Mouse (Mus musculus): ENCODE measurements around the gene Sf3b2.
A peak's percentile ranks its signal among the peaks of the same experiment; 100 is the strongest.
"Not testable (repeated sequence)": the region's sequence is repeated elsewhere in the genome, so short reads cannot be mapped to it uniquely, and the experiment has no call there.

Gene Sf3b2

DNA sequence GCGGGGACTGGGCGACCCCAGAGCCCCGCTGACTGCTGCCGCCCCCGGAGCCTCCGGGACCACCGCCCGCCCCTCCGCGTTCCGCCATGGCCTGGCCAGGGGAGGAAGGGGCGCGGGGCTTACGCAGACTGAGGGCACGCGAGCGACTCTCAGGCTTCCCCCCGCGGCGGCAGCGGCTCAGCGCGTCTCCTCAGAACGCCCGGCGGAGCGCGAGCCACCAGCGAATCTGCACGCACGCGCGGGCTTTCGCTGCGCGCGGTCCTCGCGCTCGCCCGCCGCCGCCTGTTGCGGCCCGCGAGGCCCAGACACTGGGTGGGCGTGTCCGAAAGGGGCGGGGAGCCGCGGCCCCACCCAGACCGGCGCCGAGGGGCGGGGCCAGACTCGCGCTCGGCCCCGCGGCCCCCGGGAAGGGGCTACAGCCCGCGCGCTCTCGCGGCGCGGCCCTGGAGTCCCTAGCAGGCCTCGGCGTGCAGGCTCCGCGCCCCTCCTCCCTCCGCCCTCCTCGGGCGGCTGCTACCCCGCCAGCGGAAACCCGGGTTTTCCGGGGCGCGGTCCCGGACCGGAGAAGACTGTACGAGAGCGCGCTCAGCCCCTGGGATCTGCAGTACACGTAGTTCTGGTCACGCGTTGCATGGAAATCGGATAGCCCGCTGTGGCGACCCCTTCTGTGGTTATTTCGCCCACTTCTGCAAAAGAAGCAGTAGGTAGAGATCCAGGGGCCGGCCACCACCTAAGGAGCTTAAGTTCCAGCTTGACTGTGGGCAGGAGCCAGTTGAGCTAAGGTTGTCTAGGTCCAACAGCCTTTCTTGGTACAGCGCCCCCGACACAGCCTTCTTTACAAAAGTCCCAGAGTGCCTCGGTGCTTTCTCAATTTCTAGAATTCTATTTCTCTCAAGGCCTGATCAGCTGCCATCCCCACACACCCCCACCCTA, 22.2 kb downstream of the Sf3b2 start, which contains the start of gene Pacs1:
Gene Pacs1 (minus strand): TSS at position 319 of the 933 bp plus-strand sequence.
- DNase-seq: peak; percentile 77

DNA sequence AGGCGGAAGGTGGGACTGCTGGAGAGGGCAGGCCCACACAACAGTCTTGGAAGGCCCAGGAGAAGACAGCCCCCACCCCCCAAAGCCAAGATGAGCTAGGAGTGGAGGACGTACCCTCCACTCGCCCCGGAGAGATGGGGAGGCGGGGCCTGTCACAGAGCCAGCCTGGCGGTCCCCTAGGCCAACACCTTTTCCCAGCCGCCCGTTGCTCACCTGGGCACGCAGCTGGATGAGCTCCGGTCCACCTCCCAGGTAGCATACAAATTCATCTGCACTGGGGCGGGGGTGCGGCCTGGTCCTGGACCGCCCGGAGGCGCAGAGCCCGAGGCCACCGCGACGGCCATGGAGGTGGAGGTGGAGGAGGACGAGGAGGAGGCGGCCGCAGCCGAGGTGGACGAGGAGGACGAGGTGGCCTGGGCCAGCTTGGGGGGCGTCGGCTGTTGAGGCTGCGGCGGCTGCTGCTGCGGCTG, 22.9 kb downstream of the Sf3b2 start:
- peak; percentile 40 for DNase-seq

DNA sequence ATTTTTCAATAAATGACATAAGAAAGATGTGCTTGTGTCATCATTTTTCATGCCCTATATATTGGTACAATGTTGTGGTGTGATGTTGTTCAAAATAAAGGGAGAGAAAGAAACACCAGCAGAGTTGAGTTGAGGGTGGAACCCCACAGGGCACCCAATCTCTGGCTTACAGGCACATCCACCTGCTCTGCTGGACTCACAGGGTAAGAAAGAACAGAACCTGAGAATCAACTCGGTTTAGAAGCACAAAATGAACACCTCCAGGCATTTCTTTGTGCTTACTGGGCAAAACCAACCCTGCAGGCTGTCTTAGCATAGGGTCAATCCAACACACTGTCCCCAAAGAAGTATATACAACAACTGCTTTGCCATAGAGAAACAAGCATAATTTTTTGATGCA, 23.8 kb downstream of the Sf3b2 start:
- DNase-seq: no peak

DNA sequence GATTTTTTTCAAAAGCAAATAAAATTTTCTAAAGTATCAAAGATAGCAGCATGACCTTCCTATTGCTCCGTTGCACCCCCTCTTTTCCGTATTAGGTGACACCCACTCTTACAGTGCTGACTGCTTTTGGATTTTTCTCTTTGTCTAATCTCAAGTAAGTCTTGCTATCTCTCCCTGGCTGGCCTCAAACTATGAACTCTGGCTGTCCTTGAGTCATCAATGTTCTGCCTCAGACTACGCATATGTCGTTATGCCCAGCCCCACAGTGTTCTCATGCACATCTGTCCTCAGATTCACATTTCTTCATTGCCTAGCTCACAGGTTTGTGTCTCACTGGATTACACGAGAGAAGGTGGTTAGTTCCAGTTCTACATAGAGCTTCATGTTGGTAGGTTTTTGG, 25.9 kb downstream of the Sf3b2 start:
- no peak for DNase-seq

DNA sequence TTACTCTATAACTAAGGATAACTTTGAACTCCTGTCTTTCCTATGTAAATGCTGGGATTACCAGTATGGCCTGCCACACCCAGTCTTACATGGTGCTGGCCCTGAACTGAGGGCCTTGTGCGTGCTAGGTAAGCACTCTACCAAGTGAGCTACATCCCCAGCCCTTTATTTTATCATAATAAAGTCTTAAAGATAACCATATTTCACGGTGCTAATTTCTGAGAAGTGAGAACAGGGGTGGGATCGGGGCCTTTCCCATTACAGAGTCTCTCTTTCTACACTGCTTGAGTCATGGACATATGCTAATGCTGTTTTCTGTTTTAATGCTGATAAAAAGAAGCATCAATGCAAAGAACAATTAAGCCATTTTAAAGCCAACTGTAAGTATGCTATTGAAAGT, 26.4 kb downstream of the Sf3b2 start:
- DNase-seq: no peak

DNA sequence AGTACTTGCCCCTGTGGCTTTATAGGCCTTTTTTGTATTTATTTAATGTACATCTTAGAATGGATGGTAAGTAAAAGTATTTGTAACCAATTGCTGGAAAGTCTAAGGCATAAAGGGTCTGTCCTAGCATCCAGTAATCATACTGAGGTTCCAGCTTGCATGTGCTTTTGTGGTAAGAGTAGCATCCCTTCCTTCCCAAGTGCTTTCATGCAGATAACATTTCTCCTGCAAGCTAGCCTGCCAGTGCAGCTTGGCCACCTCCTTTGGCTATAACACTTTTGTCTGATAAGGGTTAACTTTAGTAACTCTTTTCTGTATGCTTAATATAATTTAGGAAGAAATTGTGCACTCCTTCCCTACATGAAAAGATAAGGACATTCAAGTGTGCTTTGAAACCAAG, 27.2 kb downstream of the Sf3b2 start:
- DNase-seq: no peak

DNA sequence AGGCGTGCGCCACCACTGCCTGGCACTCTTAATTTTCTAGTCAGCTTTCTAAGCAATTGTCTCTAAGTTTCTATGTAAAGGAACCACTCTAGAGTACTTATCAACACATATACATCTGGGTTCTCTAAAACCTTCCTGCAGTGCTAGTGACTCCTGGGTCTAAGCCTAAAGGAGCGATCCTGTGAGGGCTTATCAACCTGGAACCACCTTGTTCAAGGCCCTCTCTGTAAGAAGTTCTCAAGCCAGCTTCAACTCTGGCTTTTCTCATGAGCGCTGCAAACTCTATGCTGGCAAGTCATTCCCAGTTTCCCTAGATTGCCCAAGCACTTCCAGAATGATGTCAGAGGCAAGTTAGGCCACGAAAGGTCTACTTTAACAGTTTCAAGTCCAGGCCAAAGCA, 28.2 kb downstream of the Sf3b2 start:
- no peak for DNase-seq

DNA sequence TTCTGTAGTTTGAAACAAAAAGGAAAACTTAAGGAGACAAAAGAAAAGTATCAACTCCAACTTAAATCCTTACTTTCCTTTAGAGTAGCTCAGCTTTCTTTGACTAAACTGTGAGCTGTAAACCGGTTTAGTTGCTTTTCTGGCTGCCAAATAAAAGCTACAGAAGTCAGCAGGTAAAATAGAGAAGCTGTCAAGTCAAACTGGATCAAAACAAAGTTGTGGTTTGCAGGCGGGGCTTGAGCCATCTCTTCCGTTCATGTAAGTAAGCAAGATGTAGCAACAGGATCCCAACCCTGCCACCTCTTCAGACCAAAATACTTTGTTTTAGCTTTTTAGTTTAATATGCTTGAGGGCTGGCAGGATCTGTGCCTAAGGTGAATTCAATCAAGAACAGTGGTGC, 38.1 kb downstream of the Sf3b2 start:
- no peak for DNase-seq

DNA sequence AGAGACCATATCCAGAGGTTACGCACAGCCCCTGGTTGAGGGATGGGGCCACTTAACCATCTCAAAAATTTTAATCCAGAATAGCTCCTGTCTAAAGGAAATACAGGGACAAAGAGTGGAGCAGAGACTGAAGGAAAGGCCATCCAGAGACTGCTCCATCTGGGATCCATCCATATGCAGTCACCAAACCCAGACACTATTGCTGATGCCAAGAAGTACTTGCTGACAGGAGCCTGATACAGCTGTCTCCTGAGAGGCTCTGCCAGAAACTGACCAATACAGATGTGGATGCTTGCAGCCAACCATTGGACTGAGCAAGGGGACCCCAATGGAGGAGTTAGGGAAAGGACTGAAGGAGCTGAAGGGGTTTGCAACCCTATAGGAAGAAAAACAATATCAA, 58.3 kb downstream of the Sf3b2 start:
- not testable (repeated sequence) for DNase-seq

DNA sequence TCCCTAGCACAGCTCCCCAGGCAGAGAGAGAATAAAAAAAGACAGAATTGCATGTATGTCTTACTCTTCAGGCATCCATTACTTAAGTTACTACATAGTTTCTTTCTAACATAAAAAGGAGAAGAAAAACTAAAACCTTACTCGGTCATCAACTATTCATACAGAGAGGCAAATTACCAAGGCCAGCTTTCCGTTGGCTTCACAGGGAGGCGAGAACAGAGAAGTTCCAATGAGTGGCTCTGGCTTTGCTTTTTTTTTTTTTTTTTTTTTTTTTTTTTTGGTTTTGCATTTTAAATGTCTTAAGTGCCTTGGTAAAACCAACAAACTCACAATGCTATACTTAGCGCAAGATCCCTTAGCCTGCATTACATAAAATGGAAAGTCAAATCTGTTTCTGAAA, 62.6 kb downstream of the Sf3b2 start:
- DNase-seq: no peak

DNA sequence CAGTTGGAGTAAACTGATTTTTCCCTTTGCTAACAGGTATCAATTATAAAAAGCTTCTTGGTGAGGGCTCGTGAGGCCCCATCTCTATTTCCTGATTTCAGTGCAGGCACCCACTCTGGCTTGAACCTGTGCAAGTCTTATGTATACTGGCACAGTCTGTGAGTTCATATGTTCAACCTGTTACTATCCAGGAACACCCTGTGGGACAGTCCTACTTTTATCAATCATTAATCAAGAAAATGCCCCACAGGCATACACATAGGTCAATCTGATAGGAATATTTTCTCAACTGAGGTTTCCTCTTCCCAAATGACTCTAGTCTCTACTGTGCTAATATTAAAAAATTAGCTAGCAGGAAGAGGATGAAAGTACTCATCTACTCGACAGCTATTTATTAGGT, 65.1 kb downstream of the Sf3b2 start:
- DNase-seq: no peak

DNA sequence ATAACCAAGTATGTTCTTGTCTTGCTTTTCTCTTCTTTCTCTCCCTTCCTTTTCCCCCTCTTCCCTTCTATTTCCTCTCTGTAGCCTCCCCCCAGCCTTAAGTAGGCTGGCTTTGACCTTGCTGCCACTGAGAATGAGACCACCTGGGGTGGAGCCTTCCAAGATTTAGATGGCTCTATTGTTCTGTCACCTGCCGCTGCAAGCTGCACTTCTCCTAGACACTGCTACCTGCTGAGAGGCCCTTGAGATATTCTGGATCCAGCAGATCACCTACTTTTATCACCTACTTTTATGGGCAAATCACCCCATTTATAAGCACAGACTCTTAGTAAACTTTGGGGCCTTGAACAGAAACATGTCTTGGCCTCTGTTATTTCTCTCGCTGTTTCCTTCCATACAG, 70.6 kb downstream of the Sf3b2 start:
- DNase-seq: no peak

DNA sequence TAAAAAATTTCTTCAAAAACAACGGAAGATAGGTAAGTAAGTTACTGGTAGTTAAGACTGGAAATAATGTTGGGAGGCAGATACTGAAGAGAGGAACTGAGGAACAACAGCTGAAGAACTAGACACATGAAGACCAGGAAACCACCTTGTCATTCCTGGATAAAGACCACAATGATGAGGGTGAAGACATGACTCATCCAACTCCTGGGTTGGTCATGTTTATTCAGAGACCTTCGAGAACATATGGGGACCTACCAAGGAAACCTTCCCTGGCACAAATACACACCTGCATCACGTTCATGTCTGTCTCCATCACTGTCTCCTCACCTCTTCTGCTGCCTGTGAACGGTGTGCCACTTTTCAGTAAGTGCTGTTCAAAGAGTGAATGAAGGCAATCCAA, 71.2 kb downstream of the Sf3b2 start:
- no peak for DNase-seq
